Mouse (Mus musculus) heart, embryonic 13.5 days (tissue): ENCODE data around the gene Smim24. TPM values are rescaled to one million over a fixed set of nuclear protein-coding genes. Genes with fewer than 3 reads are reported as not detected.

ENCODE experiments used
- ATAC-seq: fragments of 200-750 bp; cut with Nextera tagmentation; 2 replicates; pipeline ENCODE4 v1.8.0; 2017; ENCODE audit warnings: moderate TSS enrichment; ENCODE audit not compliant: insufficient number of reproducible peaks, low FRiP score, low TSS enrichment; ENCODE audit errors: extremely low read depth
- H3K27ac ChIP-seq: fragments of 300-500 bp; sonication (generic); replicated peaks from 2 replicates; pipeline ENCODE4 v1.5.1; 2015; ENCODE audit warnings: moderate library complexity, mild to moderate bottlenecking, inconsistent platforms
- H3K27me3 ChIP-seq: fragments of 300-500 bp; sonication (generic); replicated peaks from 2 replicates; pipeline ENCODE4 v1.6.1; 2015; ENCODE audit warnings: mild to moderate bottlenecking, inconsistent platforms
- H3K36me3 ChIP-seq: fragments of 300-500 bp; sonication (generic); 2 replicates; pipeline ENCODE4 v1.6.1; 2015; ENCODE audit warnings: mild to moderate bottlenecking, inconsistent platforms
- H3K4me1 ChIP-seq: fragments of 300-500 bp; sonication (generic); 2 replicates; pipeline ENCODE4 v1.6.1; 2015; ENCODE audit warnings: inconsistent platforms
- H3K4me2 ChIP-seq: fragments of 300-500 bp; sonication (generic); 2 replicates; pipeline ENCODE4 v1.6.1; 2015; ENCODE audit warnings: inconsistent platforms, mild to moderate bottlenecking, moderate library complexity
- H3K4me3 ChIP-seq: fragments of 300-500 bp; sonication (generic); 2 replicates; pipeline ENCODE4 v1.5.1; 2015; ENCODE audit warnings: moderate library complexity, mild to moderate bottlenecking, inconsistent platforms
- H3K9ac ChIP-seq: fragments of 300-500 bp; sonication (generic); 2 replicates; pipeline ENCODE4 v1.6.1; 2015; ENCODE audit warnings: inconsistent platforms, mild to moderate bottlenecking, moderate library complexity
- H3K9me3 ChIP-seq: fragments of 300-500 bp; sonication (generic); 2 replicates; pipeline ENCODE4 v1.6.1; 2016; ENCODE audit warnings: inconsistent platforms
- WGBS: fragments of 180-500 bp; shearing (Covaris S2); methylation state at CpG from one replicate; pipeline ENCODE4 v1.1.7; 2015; ENCODE audit warnings: mixed read lengths; 5-methylcytosine and 5-hydroxymethylcytosine counted together
- polyA plus RNA-seq: library from polyadenylated mRNA; unstranded; fragments of >200 nt; fragmentation: Nextera tagmentation; extraction: Ambion mirVana; gene quantifications from 2 replicates; pipeline ENCODE4 v1.2.1, GENCODE M21; 2015

The Smim24 gene
- polyA plus RNA-seq, 1 experiment from 2014 or later: 2.7 TPM

DNA sequence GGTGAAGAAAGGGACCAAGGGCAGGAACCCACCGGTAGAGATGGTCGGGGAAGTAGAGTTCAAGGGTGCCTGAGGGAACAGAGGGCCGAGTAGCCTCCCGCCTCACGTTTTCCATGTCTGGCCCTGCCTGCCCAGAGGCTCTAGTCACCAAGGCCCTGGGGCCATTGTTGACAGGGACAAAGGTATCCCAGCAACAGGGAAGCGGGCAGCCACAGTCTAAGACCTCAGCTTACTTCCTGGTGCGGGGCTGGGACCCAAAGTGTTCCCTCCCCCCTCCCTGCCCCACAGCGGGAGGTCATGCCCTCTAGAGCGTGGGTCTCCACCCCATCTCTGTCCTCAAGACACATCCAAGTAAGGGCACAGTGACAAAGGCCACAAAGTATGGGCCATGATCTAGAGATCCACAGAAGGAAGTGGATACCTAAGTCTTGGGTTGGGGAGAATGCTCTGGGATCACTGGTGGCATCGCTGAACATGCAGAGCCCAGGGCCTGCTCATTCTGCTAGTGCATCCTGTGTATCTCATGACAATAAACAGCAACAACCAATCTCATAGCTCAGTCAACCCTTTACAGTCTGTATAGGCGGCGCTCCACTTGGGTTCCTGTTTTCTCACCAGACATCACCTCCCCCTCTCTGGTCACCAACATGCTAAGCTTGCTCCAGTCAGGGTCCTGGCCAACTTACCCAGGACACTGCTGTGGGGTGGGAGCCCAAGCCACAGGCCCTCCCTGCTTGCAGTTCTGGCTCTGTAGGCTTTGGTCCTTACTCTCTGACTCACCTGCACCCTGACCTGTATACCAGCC is 27.0 kb upstream of the Smim24 start, which contains the start of gene 4930404N11Rik:
Gene 4930404N11Rik, minus strand, starts transcription at position 145 of the 805 bp plus-strand sequence.
- peak within 1 kb of the TSS; percentile 52 for H3K4me3 ChIP-seq
- H3K9me3 ChIP-seq: no peaks in the 10 kb centered on the region
- peak within 1 kb of the TSS; percentile 32; the same call in 1 of the 2 replicates for H3K27ac ChIP-seq
- H3K36me3 ChIP-seq: peaks cover 65% of the 10 kb centered on the region
- H3K4me1 ChIP-seq: peaks cover 64% of the 10 kb centered on the region
- H3K9ac ChIP-seq: peak within 1 kb of the TSS; percentile 83
- peak within 1 kb of the TSS; percentile 81 for H3K4me2 ChIP-seq
- 26% methylated on average over 12 of the region's 12 CpGs for WGBS
- no peak for ATAC-seq
- peaks cover 7% of the 10 kb centered on the region; the same call in 1 of the 2 replicates for H3K27me3 ChIP-seq

DNA sequence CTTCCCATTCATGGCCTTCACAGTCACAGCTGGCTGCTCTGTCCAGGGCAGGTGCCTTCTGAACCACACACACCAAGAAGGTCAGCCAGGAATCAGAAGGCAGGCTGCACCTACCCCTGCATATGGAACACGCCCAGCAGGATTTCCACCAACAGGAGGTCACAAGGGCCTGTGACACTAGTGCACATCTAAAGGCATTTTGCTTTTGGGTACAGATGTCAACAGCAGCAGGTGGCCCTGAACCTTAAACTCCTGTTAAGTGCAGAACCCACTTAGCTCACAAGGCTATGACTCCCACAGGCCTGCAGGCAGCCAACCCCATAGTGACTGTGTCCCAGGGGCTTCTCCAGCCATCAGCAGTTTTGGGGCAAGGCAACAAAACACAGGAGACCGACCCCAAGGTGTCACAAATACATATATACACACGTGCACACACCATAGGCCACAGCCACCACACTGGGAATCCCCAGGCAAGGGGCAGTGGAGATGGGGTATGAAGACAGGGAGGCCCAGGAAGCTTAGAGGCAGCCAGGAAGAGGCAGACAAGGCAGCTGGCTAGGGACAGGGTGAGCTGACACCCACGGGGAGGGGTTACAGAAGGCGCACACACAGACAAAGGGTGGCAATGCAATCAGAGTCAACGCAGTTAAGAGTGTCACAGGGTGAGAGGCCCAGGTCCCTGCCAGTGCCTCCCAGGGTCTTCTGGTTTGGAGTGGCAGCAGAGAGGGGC is 26.2 kb upstream of the Smim24 start:
- H3K27me3 ChIP-seq: peaks cover 7% of the 10 kb centered on the region; the same call in 1 of the 2 replicates
- H3K36me3 ChIP-seq: peaks cover 65% of the 10 kb centered on the region
- ATAC-seq: no peak
- no peak overlapping the region; the same call in 1 of the 2 replicates for H3K27ac ChIP-seq
- H3K9ac ChIP-seq: peak overlapping the region; percentile 62
- H3K4me2 ChIP-seq: no peak overlapping the region
- WGBS: 77% methylated on average over 6 of the region's 6 CpGs
- peaks cover 56% of the 10 kb centered on the region for H3K4me1 ChIP-seq
- H3K4me3 ChIP-seq: no peak overlapping the region
- no peaks in the 10 kb centered on the region for H3K9me3 ChIP-seq

DNA sequence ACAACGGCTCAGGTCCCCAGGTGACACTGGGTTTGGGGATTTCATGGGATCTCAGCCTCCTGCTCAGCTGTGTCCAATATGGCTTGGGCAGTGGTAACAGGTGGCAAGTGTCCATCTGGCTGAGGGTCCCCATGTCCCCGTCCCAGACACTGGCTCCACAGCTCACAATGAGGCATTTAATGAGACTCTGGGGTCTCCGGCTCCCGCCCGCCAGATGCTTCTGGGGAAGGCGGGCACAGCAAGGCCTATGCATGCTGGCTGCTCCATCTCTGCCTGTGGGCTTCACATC is 25.7 kb upstream of the Smim24 start:
- 90% methylated on average over 6 of the region's 6 CpGs for WGBS
- ATAC-seq: no peak
- Histone ChIP-seq H3K4me1 (peaks cover 51% of the 10 kb centered on the region), H3K36me3 (peaks cover 65% of the 10 kb centered on the region), H3K9ac (no peak overlapping the region; the same call in 1 of the 2 replicates), H3K27ac (no peak overlapping the region), H3K27me3 (peaks cover 7% of the 10 kb centered on the region; the same call in 1 of the 2 replicates), H3K4me2 (no peak overlapping the region), H3K9me3 (no peaks in the 10 kb centered on the region), H3K4me3 (no peak overlapping the region)

DNA sequence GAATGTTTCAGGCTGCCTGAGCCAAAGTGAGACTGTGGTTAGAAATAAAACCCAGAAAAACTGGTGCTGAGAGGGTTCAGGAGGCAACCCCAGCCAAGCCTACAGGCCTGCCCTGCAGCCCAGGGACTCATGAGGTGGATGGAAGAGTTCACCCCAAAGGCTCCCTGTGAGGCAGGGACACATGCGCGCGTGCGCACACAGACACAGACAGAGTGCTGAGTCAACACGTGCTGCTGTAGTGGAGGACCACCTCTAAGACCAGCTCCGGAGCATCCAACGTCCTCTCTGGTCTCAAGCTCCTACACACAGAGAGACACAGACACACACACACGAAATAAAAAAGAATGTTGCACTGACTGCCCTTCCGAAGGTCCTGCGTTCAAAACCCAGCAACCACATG is 17.5 kb upstream of the Smim24 start:
- Histone ChIP-seq H3K9ac (no peak overlapping the region), H3K36me3 (peaks cover 61% of the 10 kb centered on the region), H3K27me3 (no peaks in the 10 kb centered on the region), H3K4me1 (peaks cover 37% of the 10 kb centered on the region), H3K27ac (no peak overlapping the region), H3K9me3 (no peaks in the 10 kb centered on the region), H3K4me3 (no peak overlapping the region), H3K4me2 (peak overlapping the region; percentile 84; the same call in 1 of the 2 replicates)
- ATAC-seq: no peak
- WGBS: 89% methylated on average over 10 of the region's 10 CpGs

DNA sequence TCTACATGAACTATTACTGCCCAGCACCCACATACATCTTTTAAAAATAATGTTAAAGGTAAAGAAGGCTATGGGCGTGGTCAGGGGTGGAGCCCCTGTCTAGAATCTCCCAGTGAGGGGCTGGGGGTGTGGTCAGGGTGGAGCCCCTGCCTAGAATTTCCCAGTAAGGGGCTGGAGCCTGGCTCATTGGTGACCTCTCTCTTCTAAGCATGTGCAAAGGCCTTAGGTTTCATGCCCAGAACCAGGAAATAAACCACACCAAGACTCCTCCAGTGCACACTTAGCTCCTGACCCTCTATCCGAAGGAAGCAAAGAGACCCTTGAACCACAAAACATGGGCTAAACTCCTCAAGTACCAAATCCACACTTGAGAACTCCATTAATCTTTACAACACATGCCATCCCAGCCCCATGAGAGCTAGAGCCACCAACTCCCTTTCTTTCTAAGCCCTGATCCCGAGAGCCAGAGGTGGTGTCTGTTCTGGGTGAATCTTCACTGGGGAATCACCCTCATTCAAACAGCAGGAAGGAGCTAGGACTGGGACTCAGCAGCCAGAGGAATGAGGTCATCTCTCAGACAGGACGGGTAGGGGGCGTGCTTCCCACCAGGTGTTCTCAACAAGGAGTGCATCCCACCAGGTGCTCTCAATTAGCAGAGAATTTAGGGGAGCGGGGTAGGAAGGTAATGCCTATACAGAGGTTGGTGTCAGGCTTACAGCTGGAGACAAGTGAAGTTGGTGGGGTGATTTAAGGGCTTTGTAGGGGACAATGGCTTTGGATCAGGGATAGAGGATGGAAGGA is 16.1 kb upstream of the Smim24 start:
- Histone ChIP-seq H3K27ac (peak overlapping the region; percentile 77), H3K9ac (peak overlapping the region; percentile 97)

DNA sequence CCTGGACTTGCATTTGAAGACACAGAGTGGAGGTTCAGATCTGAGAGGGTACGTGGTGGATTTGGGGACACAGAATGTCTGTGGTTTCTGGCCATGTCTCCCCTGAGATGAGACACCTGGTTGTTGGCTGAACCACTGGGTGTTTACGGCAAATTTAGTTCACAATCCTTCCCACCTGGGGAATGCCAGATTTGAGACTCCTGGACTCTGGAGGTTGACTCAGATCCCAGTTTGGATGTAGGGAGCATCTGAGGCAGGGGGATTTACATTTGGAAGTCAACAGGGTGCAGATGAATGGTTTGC is 15.5 kb upstream of the Smim24 start:
- H3K36me3 ChIP-seq: peaks cover 41% of the 10 kb centered on the region
- H3K9me3 ChIP-seq: no peaks in the 10 kb centered on the region
- peak overlapping the region; percentile 77 for H3K27ac ChIP-seq
- no peaks in the 10 kb centered on the region for H3K27me3 ChIP-seq
- H3K4me1 ChIP-seq: peaks cover 44% of the 10 kb centered on the region
- H3K4me2 ChIP-seq: peak overlapping the region; percentile 84
- 50% methylated on average over 2 of the region's 2 CpGs for WGBS
- peak overlapping the region; percentile 97 for H3K9ac ChIP-seq
- ATAC-seq: no peak
- H3K4me3 ChIP-seq: peak overlapping the region; percentile 83

More for the DNA sequence above, 16.1 kb upstream of the Smim24 start:
- ATAC-seq: no peak
- Histone ChIP-seq H3K4me2 (peak overlapping the region; percentile 84), H3K4me1 (peaks cover 39% of the 10 kb centered on the region), H3K9me3 (no peaks in the 10 kb centered on the region), H3K36me3 (peaks cover 47% of the 10 kb centered on the region), H3K4me3 (peak overlapping the region; percentile 83), H3K27me3 (no peaks in the 10 kb centered on the region)
- 36% methylated on average over 6 of the region's 6 CpGs for WGBS

DNA sequence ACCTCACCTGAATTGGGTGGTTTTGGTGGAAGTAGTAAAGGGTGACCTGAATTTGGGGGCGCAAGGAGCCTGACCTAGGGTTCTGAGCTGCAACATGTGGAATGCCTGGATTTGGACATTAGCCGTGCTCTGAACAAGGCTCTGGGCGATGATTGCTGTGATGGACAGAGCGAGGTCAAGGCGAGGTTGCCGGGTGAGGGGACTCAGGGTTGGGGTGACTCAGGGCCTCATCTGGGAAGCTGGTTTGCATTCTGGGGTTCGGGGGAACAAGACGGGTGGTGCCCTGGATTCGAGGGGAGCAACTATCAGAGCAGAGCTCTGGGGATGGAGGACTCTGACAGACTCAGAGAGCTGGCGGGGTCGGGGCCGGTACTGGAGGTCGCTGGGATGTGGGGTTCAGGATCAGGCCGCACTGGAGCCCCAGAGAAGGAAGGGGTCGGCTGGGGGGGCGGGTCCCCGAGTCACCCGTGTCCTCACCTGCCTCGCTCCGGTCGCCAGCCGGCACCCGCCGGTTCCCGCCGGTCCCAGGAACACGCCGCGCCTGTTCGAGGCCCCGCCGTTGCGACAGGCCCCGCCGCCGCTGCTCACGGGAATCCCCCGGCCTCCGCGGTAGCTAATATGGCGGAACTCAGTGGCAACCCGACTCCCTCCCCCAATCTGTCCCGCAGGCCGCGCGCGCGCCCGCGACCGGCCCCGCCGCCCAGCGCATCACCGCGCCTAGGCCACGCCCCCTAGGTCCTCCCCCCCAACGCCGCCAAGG is 14.9 kb upstream of the Smim24 start, which contains the start of gene Fzr1:
Gene Fzr1, minus strand, starts transcription at position 724 of the 760 bp plus-strand sequence.
- under 1% methylated on average over 58 of the region's 59 CpGs for WGBS
- peak; percentile 3; the same call in 1 of the 2 replicates for ATAC-seq

DNA sequence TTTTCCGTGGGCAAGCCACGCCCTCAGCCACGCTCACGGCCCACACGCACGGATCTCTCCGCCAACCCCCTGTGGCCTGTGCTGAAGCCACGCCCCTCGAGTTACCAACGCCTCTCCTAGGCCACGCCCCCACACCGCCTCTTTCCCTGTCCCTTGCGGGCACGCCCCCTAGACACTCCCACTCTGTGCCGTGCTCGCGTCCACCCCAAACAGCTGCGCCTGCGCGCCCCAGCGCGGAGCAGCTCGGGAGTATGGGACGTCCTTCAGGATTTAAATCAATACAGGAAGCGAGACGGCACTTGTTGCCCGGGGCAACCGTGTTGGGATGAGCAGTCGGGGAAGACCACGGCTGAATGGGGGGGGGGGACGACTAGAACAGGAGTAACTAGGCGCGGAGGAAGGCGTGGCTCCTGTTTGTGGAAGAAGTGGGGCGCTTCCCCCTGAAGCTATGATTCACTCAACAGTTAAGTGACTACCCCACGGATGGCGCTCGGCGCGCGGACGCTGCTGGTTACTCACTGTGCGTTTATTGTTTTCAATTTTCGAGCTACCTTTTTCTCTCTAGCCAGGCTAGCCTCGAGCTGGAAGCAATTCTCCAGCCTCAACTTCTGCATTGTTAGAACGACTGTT is 14.2 kb upstream of the Smim24 start:
- Histone ChIP-seq H3K4me3 (peak overlapping the region; percentile 83), H3K4me1 (peaks cover 45% of the 10 kb centered on the region), H3K27me3 (no peaks in the 10 kb centered on the region), H3K4me2 (peak overlapping the region; percentile 76), H3K27ac (peak overlapping the region; percentile 85), H3K9ac (peak overlapping the region; percentile 97), H3K36me3 (peaks cover 28% of the 10 kb centered on the region), H3K9me3 (no peaks in the 10 kb centered on the region)
- under 1% methylated on average over 46 of the region's 46 CpGs for WGBS
- peak; percentile 92 for ATAC-seq

More for the DNA sequence above, 14.9 kb upstream of the Smim24 start, which contains the start of gene Fzr1:
- Histone ChIP-seq H3K4me3 (peak within 1 kb of the TSS; percentile 83), H3K4me1 (peaks cover 47% of the 10 kb centered on the region), H3K36me3 (peaks cover 35% of the 10 kb centered on the region), H3K9ac (peak within 1 kb of the TSS; percentile 97), H3K9me3 (no peaks in the 10 kb centered on the region), H3K27me3 (no peaks in the 10 kb centered on the region), H3K27ac (peak within 1 kb of the TSS; percentile 85), H3K4me2 (peak within 1 kb of the TSS; percentile 84)

DNA sequence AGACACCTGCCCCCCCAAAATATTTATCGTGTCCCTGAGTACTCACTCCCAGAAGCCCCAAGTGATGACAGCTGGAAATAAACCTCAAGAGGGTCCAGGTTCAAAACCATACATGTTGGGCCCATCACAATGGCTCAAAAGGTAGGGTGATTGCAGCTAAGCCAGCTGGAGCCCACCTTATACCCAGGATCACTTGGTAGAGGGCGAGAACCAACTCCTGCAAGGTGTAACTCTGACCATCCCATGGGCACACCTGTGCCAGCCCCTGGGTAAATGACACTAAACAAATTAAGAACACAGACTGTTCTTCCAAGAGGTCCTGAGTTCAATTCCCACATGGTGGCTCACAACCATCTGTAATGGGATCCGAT is 13.7 kb upstream of the Smim24 start:
- Histone ChIP-seq H3K27me3 (no peaks in the 10 kb centered on the region), H3K27ac (peak overlapping the region; percentile 85), H3K4me2 (peak overlapping the region; percentile 76), H3K36me3 (peaks cover 23% of the 10 kb centered on the region), H3K9ac (peak overlapping the region; percentile 81), H3K9me3 (no peaks in the 10 kb centered on the region), H3K4me3 (peak overlapping the region; percentile 83), H3K4me1 (peaks cover 45% of the 10 kb centered on the region)
- ATAC-seq: no peak
- whole genome bisulfite sequencing: 61% methylated on average over 3 of the region's 3 CpGs

DNA sequence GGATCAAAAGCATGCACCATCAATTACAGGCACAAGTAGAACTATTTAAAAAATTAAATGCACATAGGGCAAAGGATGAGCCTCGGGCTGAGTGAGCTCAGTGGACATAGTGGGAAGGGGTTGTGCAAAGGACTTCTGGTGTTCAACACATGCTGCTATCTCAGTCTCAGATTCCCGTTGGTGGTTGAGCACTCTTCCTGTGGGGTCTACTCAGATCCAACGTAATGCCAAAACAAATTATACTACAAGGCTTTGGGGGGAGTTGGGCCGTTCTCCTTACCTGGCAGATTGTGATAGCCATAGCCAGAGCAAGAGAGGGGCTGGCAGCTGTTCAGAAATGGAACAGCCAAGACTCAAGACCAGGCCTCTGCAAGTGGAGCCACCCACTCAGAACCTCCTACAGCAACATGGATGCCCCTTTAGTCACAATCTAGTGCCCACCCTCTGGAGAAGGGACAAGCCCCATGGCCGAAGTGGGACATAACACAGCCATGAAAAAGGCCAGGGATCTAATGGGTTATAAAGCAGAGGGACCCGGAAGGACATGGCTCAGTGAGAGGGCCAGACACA is 13.0 kb upstream of the Smim24 start:
- Histone ChIP-seq H3K9me3 (no peaks in the 10 kb centered on the region), H3K9ac (no peak overlapping the region), H3K4me3 (no peak overlapping the region), H3K4me2 (peak overlapping the region; percentile 76), H3K27ac (no peak overlapping the region), H3K36me3 (peaks cover 16% of the 10 kb centered on the region), H3K27me3 (no peaks in the 10 kb centered on the region), H3K4me1 (peaks cover 47% of the 10 kb centered on the region)
- ATAC-seq: no peak
- WGBS: 87% methylated on average over 6 of the region's 6 CpGs
